Mouse (Mus musculus) liver, adult 2 months (tissue): ENCODE data around the gene Mrps16.

ENCODE experiments used
- CTCF ChIP-seq: fragments of 200-500 bp; IDR thresholded peaks from 2 replicates; pipeline ENCODE4 v1.5.1; 2011; ENCODE audit warnings: low read depth, low read length, control low read depth
- POLR2A ChIP-seq: fragments of 200-500 bp; IDR thresholded peaks from 2 replicates; pipeline ENCODE4 v1.6.1; 2011; ENCODE audit warnings: low read length, control low read depth; ENCODE audit not compliant: insufficient read depth; ENCODE audit errors: extremely low read depth

DNA sequence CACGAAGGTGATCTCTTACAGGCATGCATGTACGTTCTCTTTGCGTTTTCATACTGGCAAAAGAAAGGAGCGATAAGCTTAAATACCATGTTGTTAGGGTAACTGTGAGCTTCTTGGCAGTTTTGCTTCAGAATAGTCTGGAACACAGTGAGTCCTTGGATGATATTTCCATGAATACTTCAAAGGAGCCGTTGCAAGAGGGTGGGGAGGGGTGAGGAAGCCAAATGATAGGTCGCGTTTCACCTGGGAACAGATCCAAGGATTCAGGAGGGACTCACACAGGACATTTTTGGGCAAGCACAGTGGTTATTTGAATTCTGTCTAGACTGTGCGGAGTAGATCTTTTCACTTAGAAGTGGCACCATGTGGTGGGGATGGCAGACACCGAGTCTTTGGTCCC, 3.8 kb upstream of the Mrps16 start:
- TF ChIP-seq CTCF: no peak
- no peak for TF ChIP-seq POLR2A
